Mouse (Mus musculus) cerebellum, adult 11-12 months (tissue): ENCODE results near the gene Tnnt1.
"Not testable (repeated sequence)": the region's sequence is repeated elsewhere in the genome, so short reads cannot be mapped to it uniquely, and the experiment has no call there.

Source experiments
- DNase-seq: peaks from one replicate; pipeline ENCODE4 v3.0.0; 2022

Tnnt1 gene

DNA sequence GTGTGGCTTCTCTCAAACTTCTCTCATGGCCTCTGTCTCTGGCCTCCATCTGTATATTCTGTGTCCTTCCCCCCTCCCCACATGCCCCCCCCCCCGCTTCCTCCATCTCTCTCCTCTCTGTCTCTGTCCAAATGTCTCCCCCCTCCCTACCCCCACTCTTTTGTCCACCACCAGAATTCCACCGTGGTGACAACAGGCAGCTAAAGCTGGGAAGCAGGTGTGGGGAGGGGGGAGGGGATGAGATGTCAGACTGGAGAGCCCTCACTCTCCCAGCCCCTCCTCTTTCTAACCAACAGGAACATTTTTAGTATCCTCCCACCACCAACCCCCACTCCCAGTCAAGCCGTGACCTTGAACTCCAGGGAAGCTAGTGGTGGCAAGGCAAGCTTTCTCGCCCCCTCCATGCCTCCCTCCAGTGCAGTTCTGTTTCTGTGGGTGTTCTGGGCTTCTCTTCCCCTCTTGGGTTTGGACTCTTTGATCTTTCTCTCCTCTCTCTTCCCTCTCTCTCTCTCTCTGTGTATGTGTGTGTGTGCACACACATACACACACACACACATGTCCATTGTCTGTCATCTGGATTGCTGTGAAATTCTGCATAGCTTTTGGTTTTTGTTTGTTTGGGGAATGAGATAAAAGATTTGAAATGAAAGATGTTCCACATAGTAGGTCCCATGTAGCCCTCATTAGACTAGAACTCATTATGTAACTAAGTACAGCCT lies at the start of gene Tnnt1:
Gene Tnnt1 (minus strand): TSS at position 51 of the 719 bp plus-strand sequence.
- no peak for DNase-seq

DNA sequence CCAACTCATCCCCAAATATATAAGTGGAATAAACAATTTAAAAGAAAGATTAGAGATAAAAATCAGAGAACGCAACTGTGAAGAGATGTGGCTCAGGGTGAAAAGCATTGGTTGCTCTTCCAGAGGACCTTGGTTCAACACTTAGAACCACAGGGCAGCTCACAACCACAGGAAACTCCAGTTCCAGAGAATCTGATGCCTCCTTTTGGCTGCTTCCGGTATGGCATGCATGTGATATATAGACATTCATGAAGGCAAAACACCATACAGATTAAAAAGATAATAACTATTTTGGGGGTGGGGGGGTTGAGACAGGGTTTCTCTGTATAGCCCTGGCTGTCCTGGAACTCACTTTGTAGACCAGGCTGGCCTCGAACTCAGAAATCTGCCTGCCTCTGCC lies 46.5 kb upstream of the Tnnt1 start:
- no peak for DNase-seq

DNA sequence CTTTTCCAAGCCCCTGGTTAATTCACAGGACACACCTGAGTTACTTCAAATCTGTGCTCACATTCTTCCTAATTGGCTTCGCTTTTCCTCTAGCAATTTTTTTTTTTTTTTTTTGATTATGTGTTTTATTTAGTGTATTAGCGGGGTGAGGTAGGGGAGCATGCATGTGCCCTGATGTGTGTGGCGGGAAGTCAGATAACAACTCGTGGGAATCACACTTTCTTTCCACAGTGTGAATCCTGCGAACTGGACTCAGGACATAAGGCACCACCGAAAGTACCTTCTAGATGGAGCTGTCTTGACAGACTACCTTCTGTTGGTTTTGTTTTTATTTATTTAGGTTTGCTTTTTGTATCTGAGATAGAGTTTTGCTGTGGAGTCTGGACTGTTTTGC lies 41.0 kb upstream of the Tnnt1 start:
- no peak for DNase-seq

DNA sequence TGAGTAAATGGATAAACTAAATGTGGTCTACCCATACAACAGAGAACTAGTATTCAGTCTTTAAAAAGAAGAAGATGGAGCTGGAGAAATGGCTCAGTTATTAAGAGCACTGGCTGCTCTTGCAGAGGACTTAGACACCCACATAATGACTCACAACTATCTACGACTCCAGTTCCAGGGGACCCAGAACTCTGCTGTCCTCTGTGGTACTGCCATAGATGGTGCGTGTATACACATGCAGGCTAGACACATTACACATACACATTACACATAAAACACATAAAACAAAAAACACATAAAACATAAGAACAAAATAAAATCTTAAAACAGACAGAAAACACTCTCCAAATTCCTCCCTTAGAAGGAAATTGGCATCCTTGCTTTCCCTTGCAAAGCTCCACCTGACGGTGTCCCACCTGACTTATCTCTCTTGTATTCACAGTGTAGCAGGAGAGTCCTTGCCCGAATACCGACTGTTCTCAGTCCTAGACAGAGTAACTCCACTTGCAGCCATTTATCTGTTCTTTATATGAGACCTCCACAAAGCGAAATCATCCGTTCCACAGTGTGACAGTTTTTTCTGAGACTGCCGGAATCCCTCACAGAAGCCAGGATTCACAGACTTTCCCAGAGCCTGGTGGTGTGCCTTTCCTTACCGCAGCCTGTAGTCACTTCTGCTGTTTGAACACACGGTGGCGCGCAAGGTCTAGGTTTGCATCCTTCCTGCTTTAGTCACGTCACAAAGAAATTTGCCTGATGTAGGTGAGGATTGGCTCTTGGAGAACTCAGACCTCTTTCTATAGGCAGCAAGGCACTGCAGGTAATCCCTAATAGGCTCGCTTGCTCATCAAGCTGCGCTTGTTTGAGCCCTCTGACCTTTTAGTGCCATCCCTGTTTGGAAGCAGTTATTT lies 40.3 kb upstream of the Tnnt1 start:
- DNase-seq = peak; percentile 81

DNA sequence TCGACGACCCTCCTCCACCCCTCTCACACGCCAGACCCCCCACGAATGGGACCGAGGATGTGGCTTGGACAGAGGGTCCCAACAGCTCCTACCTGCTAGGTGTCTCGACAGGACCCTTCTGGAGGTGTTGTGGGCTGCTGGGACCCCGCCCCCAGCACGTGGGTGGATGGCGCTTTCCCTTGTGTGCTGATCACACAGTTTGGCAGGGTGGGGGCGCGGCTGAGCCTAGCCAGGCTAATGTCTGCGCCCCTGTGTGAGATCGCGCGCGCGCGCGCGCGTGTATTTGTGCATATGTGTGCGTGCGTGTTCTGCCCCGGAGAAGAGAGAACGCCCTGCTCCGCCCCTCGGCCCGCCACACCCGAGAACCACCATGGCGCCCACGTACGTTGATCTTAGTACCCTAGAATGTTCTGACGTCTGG lies 31.0 kb upstream of the Tnnt1 start, which contains the start of gene Syt5:
Gene Syt5 (minus strand): TSS at position 321 of the 421 bp plus-strand sequence.
- peak; percentile 55 for DNase-seq

DNA sequence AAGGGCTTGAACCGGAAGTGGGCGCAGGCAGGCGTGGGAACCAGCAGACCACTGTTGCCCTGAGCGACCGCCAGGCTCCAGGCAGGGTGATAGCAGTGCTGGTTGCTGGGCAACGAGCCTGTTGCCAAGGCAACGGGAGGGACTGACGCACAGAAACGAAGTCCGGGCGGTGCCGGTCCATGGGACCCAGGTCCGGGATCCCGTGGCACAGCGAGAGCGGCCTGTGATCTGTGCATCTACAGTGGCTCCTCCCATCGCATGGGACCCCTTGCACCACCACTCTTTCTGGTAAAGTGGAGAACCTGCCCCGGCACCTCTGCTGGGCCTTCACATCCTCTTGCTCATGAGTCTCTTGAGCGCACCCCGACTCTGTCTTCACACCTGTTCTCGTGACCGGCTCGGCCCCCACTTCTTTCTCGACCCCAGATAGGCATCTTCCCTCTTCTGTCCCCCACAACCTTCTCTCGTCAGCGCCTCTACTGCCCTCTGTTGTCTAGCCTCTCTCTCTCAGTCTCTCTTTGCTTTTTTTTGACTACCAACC lies 30.5 kb upstream of the Tnnt1 start:
- peak; percentile 83 for DNase-seq

DNA sequence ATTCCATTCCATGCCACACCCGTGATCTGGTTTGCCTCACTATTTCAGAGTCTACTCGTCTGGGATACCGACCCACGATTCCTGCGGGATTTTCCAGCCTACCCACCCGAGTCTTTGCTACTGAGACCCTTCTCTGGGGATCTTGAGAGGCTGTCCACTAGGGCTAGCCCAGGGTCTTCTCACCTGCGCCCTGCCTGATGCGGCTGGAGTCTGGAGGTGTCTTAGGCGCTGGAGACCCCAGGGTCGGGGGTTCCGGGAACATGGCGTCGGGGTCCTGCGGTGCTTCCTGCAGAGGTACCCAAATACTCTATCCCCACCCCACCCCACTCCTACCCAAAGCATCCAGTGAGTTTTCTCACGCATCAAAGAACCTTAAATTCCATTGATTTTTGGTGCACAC lies 29.9 kb upstream of the Tnnt1 start:
- no peak for DNase-seq

DNA sequence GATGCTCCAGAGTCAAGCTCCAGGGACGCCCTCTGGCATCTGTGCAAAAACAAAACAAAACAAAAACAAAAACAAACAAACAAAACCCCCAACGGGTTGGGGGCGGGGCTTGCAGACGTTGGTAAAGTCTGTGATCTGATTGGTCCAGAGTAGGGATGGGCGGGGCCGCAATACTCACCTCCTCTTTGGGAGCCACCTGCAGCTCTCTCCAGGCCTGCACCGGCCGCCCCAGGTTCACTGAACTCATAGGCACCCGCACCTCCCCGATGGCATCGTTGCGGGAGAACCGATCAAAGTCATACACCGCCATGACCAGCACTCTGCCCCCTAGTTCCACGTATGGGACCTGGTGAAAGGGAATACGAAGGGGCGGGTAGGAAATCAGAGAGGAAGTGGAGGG lies 25.8 kb upstream of the Tnnt1 start:
- no peak for DNase-seq

DNA sequence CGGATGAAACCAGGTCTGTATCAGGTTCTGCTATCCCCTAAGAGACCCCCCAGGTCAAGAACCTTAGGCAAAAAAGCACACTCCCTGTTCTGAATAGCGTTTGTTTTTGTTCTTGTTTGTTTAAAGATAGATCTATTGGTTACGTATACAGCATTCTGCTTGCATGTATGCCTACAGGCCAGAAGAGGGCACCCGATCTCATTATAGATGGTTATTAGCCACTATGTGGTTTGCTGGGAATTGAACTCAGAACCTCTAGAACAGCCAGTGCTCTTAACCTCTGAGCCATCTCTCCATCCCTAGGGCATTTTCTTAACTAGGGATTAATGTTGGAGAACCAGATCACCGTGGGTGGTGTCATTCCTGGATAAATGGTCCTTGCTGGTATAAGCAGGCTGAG lies 25.2 kb upstream of the Tnnt1 start:
- DNase-seq = no peak

DNA sequence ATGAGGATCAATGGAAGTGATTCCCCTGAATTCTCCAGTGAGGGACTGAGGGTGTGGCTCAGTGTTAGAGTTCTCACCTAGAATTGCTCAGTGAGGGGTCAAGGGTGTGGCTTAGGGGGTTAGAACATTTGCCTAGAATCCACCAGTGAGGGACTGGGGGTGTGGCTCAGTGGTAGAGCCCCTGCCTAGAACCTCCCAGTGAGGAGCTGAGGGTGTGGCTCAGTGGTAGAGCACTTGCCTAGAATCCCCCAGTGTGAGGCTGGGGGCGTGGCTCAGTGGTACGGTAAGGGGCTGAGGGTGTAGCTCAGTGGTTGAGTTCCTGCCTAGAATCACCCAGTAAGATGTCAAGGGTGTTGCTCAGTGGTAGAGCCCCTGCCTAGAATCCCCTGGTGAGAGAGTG lies 22.8 kb upstream of the Tnnt1 start:
- no peak for DNase-seq

DNA sequence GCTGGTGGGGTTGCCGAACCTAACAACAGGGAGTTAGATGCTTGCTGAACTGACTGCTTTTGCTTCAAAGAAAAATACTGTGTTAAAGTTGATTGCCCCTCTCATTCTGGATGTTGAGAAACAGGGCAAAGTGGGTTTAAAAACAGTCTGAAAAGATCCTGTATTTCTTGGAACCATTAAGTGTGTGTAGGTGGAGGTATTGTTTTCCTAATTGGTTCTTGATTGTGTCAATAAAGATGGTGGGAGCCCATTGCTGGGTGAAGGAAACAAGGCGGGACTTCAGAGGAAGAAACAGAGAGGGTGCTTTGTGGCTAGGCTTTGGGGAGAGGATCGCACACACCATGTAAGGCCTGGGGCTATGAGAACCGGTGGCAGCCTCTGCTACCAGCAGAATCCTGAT lies 21.0 kb upstream of the Tnnt1 start:
- DNase-seq = no peak

DNA sequence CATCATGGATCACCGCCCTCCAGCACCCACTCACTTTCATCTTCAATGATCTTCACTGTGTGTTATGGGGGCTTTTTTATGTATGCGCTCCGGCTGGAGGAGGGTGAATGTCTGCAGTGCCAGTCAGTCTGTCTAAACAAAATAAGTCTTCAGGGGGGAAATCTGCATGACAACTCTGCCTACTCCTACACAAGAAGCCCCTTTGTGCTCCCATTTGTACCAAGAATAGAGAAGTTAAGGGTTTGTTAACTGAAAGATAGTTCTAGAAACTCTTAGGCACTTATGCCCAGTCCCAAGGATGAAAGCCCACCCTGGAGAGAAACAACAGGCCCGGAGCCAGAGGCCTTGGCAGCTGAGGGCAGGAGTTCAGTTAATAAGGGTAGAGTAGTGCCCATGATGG lies 20.2 kb upstream of the Tnnt1 start:
- no peak for DNase-seq

DNA sequence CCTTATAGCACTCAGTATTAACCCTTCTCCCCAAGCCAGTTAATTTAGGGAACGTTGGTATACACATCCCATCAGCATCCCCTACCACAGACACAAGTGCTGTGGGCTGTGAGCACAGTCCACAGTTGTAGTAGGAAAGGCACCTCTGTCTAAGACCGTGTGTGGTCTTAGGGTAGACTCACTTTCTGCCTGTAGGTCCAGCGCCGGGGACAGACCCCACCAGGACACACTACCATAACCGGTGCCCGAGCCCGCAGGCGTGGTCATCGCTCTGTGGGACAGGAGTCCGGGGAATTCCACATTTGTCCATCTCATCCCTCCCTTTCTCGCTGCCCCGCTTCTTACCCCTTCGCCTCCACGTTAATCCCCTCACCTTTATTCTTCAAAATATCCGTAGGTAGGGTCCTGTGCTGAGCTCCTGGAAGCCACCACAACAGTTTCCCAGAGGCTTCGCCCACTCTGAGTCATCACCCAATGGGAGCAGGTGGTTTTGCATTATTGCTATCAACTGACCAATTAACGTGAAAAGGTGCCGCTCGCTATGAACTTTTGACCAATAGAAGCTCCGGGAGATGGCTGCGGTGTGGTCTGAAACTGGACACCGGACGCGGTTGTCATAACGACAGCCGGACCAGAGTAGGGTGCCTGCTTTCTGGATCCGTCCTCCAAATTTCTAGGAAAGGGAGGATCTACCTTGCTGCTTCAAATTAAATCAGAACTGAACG lies 16.0 kb upstream of the Tnnt1 start, which contains the start of gene Dnaaf3:
Gene Dnaaf3 (minus strand): TSS at position 449 of the 725 bp plus-strand sequence.
- DNase-seq = no peak

DNA sequence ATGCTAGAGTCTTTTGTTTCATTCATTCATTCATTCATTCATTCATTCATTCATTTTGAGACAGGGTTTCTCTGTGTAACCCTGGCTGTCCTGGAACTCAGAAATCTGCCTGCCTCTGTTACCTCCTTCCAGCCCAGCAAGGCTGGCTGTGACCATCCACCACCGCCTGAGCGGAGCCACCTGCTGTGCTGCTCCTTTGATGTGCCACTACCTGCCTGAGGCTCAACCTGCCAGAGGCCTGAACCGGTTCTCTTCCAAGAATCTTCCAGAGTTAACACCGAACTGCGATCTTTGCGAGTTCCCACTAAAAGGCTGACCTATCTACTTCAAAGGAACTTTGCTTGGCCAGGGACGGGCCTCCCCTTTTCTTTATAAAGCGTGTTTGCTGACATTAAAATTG lies 14.0 kb upstream of the Tnnt1 start:
- not testable (repeated sequence) for DNase-seq

DNA sequence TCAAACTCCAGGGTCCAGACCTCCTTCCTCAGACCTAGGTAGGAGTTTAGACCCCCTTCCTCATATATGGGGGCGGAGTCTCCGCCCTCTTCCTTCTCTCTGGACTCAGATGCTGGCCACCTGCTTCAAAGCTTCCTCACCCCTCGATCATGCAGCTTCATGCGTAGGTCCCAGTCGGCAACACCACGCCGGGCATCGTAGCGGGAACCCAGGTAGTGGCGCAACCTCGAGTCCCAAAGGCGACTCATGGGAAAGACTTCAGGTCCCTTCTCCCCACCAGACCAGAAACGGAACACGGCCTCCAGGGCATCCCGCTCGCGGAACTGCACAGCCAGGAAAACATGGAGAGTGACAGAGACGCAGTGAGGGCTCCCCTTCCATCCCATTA lies 11.1 kb upstream of the Tnnt1 start:
- DNase-seq = no peak

DNA sequence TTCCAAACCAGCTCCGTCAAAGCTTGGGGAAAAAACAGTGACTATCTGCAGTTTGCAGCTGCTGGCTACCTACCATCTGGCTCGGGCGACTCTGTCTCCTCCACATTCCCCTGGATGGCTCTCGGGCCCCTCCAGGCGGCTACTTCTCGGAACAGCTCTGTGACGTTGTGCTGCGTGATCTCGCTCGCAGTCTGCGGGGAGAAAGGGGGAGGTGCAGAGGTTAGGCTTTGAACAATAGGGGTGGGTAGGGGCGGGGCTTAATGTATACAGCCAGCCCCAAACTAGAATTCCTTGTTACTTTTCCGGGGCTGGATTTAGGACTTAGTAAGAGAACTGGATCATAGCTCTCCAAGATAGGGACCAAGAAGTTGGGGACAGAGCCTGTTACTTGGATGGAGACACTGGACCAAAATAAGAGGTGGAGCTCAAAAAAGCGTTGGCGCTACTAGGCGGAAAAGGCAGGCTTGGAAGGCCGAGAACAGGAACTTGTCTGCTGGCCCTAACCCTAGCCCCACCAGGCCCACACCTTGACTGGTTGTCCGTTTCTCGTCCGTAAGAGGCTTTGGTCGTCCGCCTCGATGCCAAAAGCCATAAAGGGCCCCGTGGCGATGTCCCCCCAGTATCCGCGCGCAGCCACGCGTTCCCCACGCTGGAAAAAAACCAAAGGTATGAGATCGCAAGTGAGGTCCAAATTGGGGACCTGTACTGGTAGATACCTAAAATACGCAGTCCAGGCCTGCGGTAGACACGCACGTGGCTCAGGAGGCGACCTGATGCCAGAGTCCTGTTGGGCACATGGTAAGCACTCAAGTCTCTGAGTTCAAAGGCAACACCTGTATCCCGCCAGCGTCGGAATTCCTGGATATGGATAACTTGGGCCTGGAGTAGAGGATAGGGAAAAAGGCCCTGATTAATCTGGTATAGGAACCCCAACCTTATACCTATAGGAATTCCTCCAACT lies 10.4 kb upstream of the Tnnt1 start:
- peak; percentile 72 for DNase-seq

DNA sequence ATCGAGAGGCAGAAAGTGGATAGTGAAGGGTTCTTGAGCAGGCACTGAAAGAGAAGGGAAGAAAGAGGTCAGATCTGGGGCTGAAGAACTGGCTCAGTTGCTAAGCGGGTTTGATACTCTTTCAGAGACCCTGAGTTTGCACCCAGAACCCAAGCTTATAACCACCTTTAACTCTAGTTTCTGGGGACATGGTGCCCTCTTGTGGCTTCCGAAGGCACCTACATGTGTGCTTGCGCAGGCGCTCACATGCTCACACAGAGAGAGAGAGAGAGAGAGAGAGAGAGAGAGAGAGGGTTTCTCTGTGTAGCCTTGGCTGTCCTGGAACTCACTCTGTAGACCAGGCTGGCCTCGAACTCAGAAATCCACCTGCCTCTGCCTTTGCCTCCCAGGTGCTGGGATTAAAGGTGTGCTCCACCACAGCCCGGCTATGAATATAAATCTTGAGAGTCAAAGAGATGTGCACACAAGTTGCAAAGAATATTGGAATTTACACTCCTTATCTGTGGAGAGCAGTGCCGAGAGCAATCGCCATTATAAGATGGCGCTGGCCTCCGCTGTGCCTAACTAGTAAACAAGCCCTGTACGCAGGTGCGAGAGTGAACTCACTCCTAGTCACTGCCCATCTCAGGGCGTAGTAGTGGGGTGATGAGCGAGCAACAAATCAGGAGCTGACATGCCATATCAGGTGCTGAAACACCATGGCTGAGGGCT lies 8.2 kb upstream of the Tnnt1 start, which contains the start of gene Tnni3:
Gene Tnni3 (minus strand): TSS at position 18 of the 711 bp plus-strand sequence.
- DNase-seq = not testable (repeated sequence)

DNA sequence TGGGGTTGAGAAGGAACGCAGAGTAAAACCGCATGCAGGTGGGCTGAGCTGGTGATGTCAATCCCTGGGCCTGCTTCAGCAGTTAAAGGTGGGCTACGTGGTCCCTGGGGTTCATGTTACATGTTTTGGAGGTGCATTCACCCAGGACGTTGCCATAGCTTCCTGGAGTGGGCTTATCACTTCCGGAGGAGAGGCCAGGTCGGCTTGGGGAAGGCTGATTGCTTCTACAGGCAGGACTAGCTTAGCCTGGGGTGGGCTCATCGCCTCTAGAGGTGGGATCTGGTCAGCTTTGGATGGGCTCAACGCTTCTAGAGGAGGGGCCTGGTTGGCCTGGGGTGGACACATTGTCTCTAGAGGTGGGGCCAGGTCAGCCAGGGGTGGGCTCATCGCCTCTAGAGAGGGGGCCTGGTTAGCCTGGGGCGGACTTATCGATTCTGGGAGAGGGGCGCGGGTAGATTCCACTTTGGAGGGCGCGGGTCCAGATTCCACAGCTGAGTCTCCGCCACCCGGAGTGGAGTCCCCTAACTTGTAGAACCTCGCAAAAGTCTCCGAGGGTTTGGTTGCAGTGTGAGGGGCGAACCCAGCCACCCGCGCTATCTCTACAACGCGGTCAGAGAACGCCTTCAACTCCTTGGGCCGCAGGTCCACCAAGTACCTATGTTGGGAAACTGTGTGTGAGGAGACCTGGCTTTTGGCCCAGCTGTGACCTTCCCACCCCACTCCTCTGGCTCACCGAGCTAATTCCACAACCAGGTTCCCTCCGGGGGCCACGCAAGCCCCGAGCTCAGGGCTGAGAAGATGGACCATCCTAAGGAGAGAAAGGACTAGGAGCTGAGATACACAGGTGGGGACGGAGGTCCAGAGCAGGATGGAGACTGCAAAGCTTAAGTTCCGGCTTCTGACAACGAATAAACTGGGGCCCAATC lies 7.3 kb upstream of the Tnnt1 start:
- DNase-seq = no peak

DNA sequence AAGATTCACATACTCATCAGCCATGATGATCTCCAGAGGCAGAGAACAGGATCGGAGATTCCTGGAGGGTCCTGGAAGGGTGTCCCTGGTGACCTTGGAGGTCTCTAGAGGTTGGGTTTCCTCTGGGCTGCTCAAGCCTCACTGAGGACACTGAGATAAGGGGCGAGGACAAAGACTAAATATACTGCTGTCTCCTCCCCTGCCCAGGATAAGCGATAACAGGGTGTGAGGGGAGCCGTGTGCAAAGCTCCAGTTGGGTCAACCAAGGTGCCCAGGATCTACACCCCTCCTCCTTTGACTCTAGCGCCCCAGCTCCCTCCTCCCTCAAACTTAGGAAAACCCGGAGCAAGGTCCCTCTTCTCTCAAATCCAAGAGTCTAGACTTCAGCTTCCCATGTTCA lies 6.1 kb upstream of the Tnnt1 start:
- DNase-seq = no peak
